Mouse (Mus musculus): ENCODE results near the gene Bloc1s4. TPM values are rescaled to one million over a fixed set of nuclear protein-coding genes. Genes with fewer than 3 reads are reported as not detected.

The Bloc1s4 gene
- polyA plus RNA-seq, 1 experiment: 20.5 TPM

GRCm38 (mm10) chr5:36727136-36727535 lies 21.3 kb downstream of the Bloc1s4 start:
- H3K27me3 ChIP-seq (ENCODE audit: control insufficient read depth, insufficient read depth, low read length): no peaks in the 10 kb centered on the region
- WGBS: 28% methylated on average over 2 of the region's 2 CpGs
- no peak for DNase-seq (ENCODE audit: low read depth in 1 of 2, low spot score in 2 of 2)
- H3K4me3 ChIP-seq (ENCODE audit: extremely low read depth, insufficient read depth, insufficient read length): no peak overlapping the region
- peaks cover 4% of the 10 kb centered on the region; the same call in 1 of the 2 replicates for H3K4me1 ChIP-seq (ENCODE audit: control insufficient read depth, insufficient read depth, insufficient read length)
- no peak for TF ChIP-seq CTCF (IDR thresholded peaks at IDR 0.05; ENCODE audit: extremely low read depth, insufficient read depth, insufficient read length, insufficient replicate concordance)
- no peak for TF ChIP-seq POLR2A (IDR thresholded peaks at IDR 0.05; ENCODE audit: low read depth, low read length)
- H3K36me3 ChIP-seq (ENCODE audit: control insufficient read depth, insufficient read depth, low read length): no peaks in the 10 kb centered on the region
- H3K27ac ChIP-seq (ENCODE audit: insufficient read depth, low read length): no peak overlapping the region; the same call in 1 of the 2 replicates

- no peak for TF ChIP-seq POLR2A (IDR thresholded peaks at IDR 0.05; ENCODE audit: low read depth, low read length)
- TF ChIP-seq CTCF (IDR thresholded peaks at IDR 0.05; ENCODE audit: extremely low read depth, insufficient read depth, insufficient read length, insufficient replicate concordance): no peak
- WGBS: 38% methylated on average over 9 of the region's 9 CpGs
- Histone ChIP-seq H3K27me3 (ENCODE audit: control insufficient read depth, insufficient read depth, low read length) (no peaks in the 10 kb centered on the region), H3K36me3 (ENCODE audit: control insufficient read depth, insufficient read depth, low read length) (no peaks in the 10 kb centered on the region), H3K4me3 (ENCODE audit: extremely low read depth, insufficient read depth, insufficient read length) (peak overlapping the region; percentile 27; the same call in 1 of the 2 replicates), H3K27ac (ENCODE audit: insufficient read depth, low read length) (peak overlapping the region; percentile 40), H3K4me1 (ENCODE audit: control insufficient read depth, insufficient read depth, insufficient read length) (peaks cover 4% of the 10 kb centered on the region; the same call in 1 of the 2 replicates)
- DNase-seq (ENCODE audit: low read depth in 1 of 2, low spot score in 2 of 2): no peak
Measured at GRCm38 (mm10) chr5:36726387-36726801, 22.1 kb downstream of the Bloc1s4 start.

- TF ChIP-seq CTCF (IDR thresholded peaks at IDR 0.05; ENCODE audit: extremely low read depth, insufficient read depth, insufficient read length, insufficient replicate concordance) (no peak), POLR2A (IDR thresholded peaks at IDR 0.05; ENCODE audit: low read depth, low read length) (no peak)
- H3K4me1 ChIP-seq (ENCODE audit: control insufficient read depth, insufficient read depth, insufficient read length): peaks cover 4% of the 10 kb centered on the region; the same call in 1 of the 2 replicates
Measured at GRCm38 (mm10) chr5:36725861-36726260, 22.6 kb downstream of the Bloc1s4 start.

GRCm38 (mm10) chr5:36724274-36724673 lies 24.2 kb downstream of the Bloc1s4 start:
- no peak for DNase-seq (ENCODE audit: low read depth in 1 of 2, low spot score in 2 of 2)
- TF ChIP-seq POLR2A (IDR thresholded peaks at IDR 0.05; ENCODE audit: low read depth, low read length) (no peak), CTCF (IDR thresholded peaks at IDR 0.05; ENCODE audit: extremely low read depth, insufficient read depth, insufficient read length, insufficient replicate concordance) (no peak)

More at GRCm38 (mm10) chr5:36725861-36726260, 22.6 kb downstream of the Bloc1s4 start:
- DNase-seq (ENCODE audit: low read depth in 1 of 2, low spot score in 2 of 2): no peak
- peak overlapping the region; percentile 7; the same call in 1 of the 2 replicates for H3K27ac ChIP-seq (ENCODE audit: insufficient read depth, low read length)
- no peak overlapping the region for H3K4me3 ChIP-seq (ENCODE audit: extremely low read depth, insufficient read depth, insufficient read length)
- no peaks in the 10 kb centered on the region for H3K36me3 ChIP-seq (ENCODE audit: control insufficient read depth, insufficient read depth, low read length)
- WGBS: 89% methylated on average over 12 of the region's 12 CpGs
- H3K27me3 ChIP-seq (ENCODE audit: control insufficient read depth, insufficient read depth, low read length): no peaks in the 10 kb centered on the region

DNA sequence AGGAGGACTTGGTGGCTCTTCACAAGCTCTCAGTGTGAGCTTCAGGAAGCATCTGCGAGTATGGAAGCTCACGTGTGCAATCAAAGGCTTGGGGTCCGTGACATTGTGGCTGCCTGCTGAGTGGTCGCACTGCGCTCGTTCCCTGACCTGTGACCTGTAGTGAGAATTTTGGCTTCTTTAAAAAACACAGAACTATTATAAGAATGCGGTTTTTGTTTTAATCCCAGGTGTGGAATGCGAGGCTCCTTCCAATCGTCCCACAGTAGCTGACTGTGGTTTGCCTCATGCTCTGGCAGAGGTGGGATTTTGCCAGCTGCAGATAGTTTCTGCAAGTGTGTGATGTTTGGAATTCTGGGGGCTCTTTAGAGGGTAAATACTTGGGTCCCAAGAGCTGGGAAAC lies 25.1 kb downstream of the Bloc1s4 start:
- no peak for DNase-seq (ENCODE audit: low read depth in 1 of 2, low spot score in 2 of 2)
- WGBS: 86% methylated on average over 9 of the region's 9 CpGs
- Histone ChIP-seq H3K27ac (ENCODE audit: insufficient read depth, low read length) (no peak overlapping the region), H3K36me3 (ENCODE audit: control insufficient read depth, insufficient read depth, low read length) (no peaks in the 10 kb centered on the region), H3K4me3 (ENCODE audit: extremely low read depth, insufficient read depth, insufficient read length) (no peak overlapping the region), H3K27me3 (ENCODE audit: control insufficient read depth, insufficient read depth, low read length) (no peaks in the 10 kb centered on the region), H3K4me1 (ENCODE audit: control insufficient read depth, insufficient read depth, insufficient read length) (peaks cover 4% of the 10 kb centered on the region; the same call in 1 of the 2 replicates)
- TF ChIP-seq CTCF (IDR thresholded peaks at IDR 0.05; ENCODE audit: extremely low read depth, insufficient read depth, insufficient read length, insufficient replicate concordance) (no peak), POLR2A (IDR thresholded peaks at IDR 0.05; ENCODE audit: low read depth, low read length) (no peak)

More at GRCm38 (mm10) chr5:36724274-36724673, 24.2 kb downstream of the Bloc1s4 start:
- Histone ChIP-seq H3K4me3 (ENCODE audit: extremely low read depth, insufficient read depth, insufficient read length) (no peak overlapping the region), H3K27me3 (ENCODE audit: control insufficient read depth, insufficient read depth, low read length) (no peaks in the 10 kb centered on the region), H3K27ac (ENCODE audit: insufficient read depth, low read length) (no peak overlapping the region), H3K36me3 (ENCODE audit: control insufficient read depth, insufficient read depth, low read length) (no peaks in the 10 kb centered on the region), H3K4me1 (ENCODE audit: control insufficient read depth, insufficient read depth, insufficient read length) (peaks cover 4% of the 10 kb centered on the region; the same call in 1 of the 2 replicates)
- WGBS: 89% methylated on average over 7 of the region's 7 CpGs

DNA sequence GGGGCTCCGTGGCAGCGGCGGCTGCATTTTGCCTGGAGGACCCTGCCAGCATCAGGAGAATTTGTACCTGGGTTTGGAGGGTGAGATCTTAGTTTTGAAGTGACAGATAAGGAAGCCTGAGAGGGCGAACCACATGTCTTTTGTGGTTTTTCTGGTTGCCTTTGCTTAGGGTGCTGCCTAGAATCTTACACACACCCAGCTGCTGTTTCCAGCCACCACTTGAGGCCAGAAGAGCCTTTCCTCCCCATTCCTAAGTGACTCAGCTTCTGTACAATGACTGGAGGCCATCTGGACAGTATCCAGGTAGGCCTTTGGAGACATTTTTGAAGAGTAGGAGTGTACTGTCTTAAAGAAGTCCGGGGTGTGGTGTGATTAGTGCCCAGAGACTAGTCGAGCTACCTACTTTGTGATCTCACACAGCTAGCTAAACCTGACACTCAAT lies 26.0 kb downstream of the Bloc1s4 start:
- no peaks in the 10 kb centered on the region for H3K27me3 ChIP-seq (ENCODE audit: control insufficient read depth, insufficient read depth, low read length)
- TF ChIP-seq CTCF (IDR thresholded peaks at IDR 0.05; ENCODE audit: extremely low read depth, insufficient read depth, insufficient read length, insufficient replicate concordance) (no peak), POLR2A (IDR thresholded peaks at IDR 0.05; ENCODE audit: low read depth, low read length) (no peak)
- peaks cover 4% of the 10 kb centered on the region; the same call in 1 of the 2 replicates for H3K4me1 ChIP-seq (ENCODE audit: control insufficient read depth, insufficient read depth, insufficient read length)
- H3K27ac ChIP-seq (ENCODE audit: insufficient read depth, low read length): no peak overlapping the region
- H3K4me3 ChIP-seq (ENCODE audit: extremely low read depth, insufficient read depth, insufficient read length): no peak overlapping the region
- H3K36me3 ChIP-seq (ENCODE audit: control insufficient read depth, insufficient read depth, low read length): no peaks in the 10 kb centered on the region
- 18% methylated on average over 6 of the region's 6 CpGs for WGBS
- DNase-seq (ENCODE audit: low read depth in 1 of 2, low spot score in 2 of 2): no peak

DNA sequence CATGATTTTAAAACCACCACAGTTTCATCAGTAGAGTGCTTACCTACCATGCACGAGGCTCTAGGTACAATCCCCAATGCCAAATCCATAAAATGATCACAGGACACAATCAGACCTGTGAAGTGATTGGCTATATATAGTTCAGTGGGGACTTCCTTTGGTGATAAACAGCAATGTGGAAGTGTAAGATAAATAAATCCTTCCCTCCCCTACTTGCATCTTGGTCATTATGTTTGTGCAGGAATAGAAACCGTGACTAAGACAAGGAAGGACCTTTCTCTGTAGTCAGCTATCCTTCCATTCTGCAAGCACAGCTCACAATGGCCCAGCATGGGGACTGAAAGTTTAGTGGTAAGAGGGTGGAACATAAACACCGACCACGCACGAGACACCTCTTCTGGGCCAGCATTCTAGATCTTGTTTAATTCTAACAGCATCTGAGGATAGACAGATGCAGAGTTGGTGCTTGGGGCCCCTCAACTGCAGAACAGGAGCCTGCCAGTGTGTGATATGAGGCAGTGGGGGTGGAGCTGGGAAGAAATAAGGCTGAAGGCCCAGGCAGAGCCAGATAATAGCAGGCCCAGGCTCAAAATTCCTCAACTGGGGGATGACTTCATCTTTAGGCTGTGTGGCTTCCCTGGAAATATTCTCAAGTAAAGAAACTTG lies 27.6 kb downstream of the Bloc1s4 start:
- Histone ChIP-seq H3K27me3 (ENCODE audit: control insufficient read depth, insufficient read depth, low read length) (no peaks in the 10 kb centered on the region), H3K36me3 (ENCODE audit: control insufficient read depth, insufficient read depth, low read length) (no peaks in the 10 kb centered on the region), H3K4me3 (ENCODE audit: extremely low read depth, insufficient read depth, insufficient read length) (no peak overlapping the region), H3K4me1 (ENCODE audit: control insufficient read depth, insufficient read depth, insufficient read length) (no peaks in the 10 kb centered on the region), H3K27ac (ENCODE audit: insufficient read depth, low read length) (peak overlapping the region; percentile 17; the same call in 1 of the 2 replicates)
- WGBS: 63% methylated on average over 5 of the region's 5 CpGs
- DNase-seq (ENCODE audit: low read depth in 1 of 2, low spot score in 2 of 2): no peak
- TF ChIP-seq POLR2A (IDR thresholded peaks at IDR 0.05; ENCODE audit: low read depth, low read length) (no peak), CTCF (IDR thresholded peaks at IDR 0.05; ENCODE audit: extremely low read depth, insufficient read depth, insufficient read length, insufficient replicate concordance) (no peak)
